Mouse (Mus musculus): ENCODE measurements around the gene Mybphl.

Mybphl gene

GRCm38 (mm10) chr3:108364270-108364995 lies at the start of gene Mybphl:
Mybphl (plus strand) TSS chr3:108364911.
- no peak for DNase-seq

- no peak for DNase-seq
Observed at GRCm38 (mm10) chr3:108318517-108318916, 46.2 kb upstream of the Mybphl start.

- DNase-seq = no peak
Observed at GRCm38 (mm10) chr3:108321671-108322070, 43.0 kb upstream of the Mybphl start.

- no peak for DNase-seq
Observed at GRCm38 (mm10) chr3:108322136-108322535, 42.6 kb upstream of the Mybphl start.

- peak; percentile 22 to 65 for DNase-seq
Observed at GRCm38 (mm10) chr3:108322962-108323361, 41.7 kb upstream of the Mybphl start.

- no peak for DNase-seq
Observed at GRCm38 (mm10) chr3:108324837-108325236, 39.9 kb upstream of the Mybphl start.

- no peak for DNase-seq
Observed at GRCm38 (mm10) chr3:108325521-108325920, 39.2 kb upstream of the Mybphl start.

GRCm38 (mm10) chr3:108327275-108327674 lies 37.4 kb upstream of the Mybphl start:
- peak; percentile 47 to 72 for DNase-seq

GRCm38 (mm10) chr3:108327916-108328315 lies 36.8 kb upstream of the Mybphl start:
- peak; percentile 47 to 80 for DNase-seq

- DNase-seq = peak; percentile 84 to 91
Observed at GRCm38 (mm10) chr3:108328441-108328841, 36.3 kb upstream of the Mybphl start.

GRCm38 (mm10) chr3:108330812-108331211 lies 33.9 kb upstream of the Mybphl start:
- DNase-seq = no peak

GRCm38 (mm10) chr3:108336878-108337277 lies 27.8 kb upstream of the Mybphl start:
- DNase-seq = no peak

- DNase-seq = no peak
Observed at GRCm38 (mm10) chr3:108341040-108341439, 23.7 kb upstream of the Mybphl start.

GRCm38 (mm10) chr3:108342185-108342584 lies 22.5 kb upstream of the Mybphl start:
- DNase-seq = peak; percentile 54 to 75

GRCm38 (mm10) chr3:108345855-108346254 lies 18.9 kb upstream of the Mybphl start:
- no peak for DNase-seq

GRCm38 (mm10) chr3:108348376-108348775 lies 16.3 kb upstream of the Mybphl start:
- no peak for DNase-seq

GRCm38 (mm10) chr3:108355245-108355644 lies 9.5 kb upstream of the Mybphl start:
- DNase-seq = no peak

- DNase-seq = no peak
Observed at GRCm38 (mm10) chr3:108357051-108357450, 7.7 kb upstream of the Mybphl start.

GRCm38 (mm10) chr3:108358445-108358844 lies 6.3 kb upstream of the Mybphl start:
- DNase-seq = no peak

GRCm38 (mm10) chr3:108360894-108361293 lies 3.8 kb upstream of the Mybphl start:
- no peak for DNase-seq

- peak in 1 of 2 experiments; percentile 37 for DNase-seq
Observed at GRCm38 (mm10) chr3:108363626-108364025, 1.1 kb upstream of the Mybphl start.

- no peak for DNase-seq
Observed at GRCm38 (mm10) chr3:108367173-108367572, 2.5 kb downstream of the Mybphl start.

GRCm38 (mm10) chr3:108367828-108368227 lies 3.1 kb downstream of the Mybphl start:
- DNase-seq = no peak

GRCm38 (mm10) chr3:108368721-108369120 lies 4.0 kb downstream of the Mybphl start:
- DNase-seq = no peak

- peak; percentile 49 to 55 for DNase-seq
Observed at GRCm38 (mm10) chr3:108372274-108372673, 7.6 kb downstream of the Mybphl start.

Measured in lung, postnatal 4 days (tissue).